Mouse (Mus musculus) stomach, postnatal 0 days (tissue): ENCODE results near the gene Ambra1.

Source experiments
- CTCF ChIP-seq: IDR thresholded peaks from 2 replicates; pipeline ENCODE4 v1.5.1; 2016; ENCODE audit warnings: antibody characterized with exemption, low read depth, mild to moderate bottlenecking, moderate library complexity
- EP300 ChIP-seq: optimal IDR thresholded peaks from 2 replicates; pipeline ENCODE3; 2016; ENCODE audit warnings: antibody characterized with exemption

DNA sequence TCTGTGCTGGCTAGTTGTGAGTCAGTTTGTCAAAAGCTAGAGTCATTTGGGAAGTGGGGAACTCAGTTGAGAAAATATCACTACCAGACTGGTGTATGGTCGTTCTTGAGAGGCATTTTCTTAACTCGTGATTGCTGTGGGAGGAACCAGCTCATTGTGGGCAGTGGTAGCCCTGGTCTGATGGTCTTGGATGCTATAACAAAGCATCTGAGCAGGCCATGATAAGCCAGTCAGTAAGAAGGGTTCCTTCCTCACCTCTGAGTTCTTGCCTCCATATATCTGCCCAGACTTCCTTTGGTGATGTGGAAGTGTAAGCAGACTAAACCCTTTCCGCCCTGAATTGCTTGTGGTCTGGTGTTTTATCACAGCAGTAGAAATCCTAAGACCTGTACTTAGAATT is 105.7 kb downstream of the Ambra1 start:
- TF ChIP-seq EP300: no peak
- TF ChIP-seq CTCF: no peak
